Mouse (Mus musculus) right cerebral cortex, postnatal 36 days (tissue): ENCODE data around the gene Eps8l3.
"Not testable (repeated sequence)": the region's sequence is repeated elsewhere in the genome, so short reads cannot be mapped to it uniquely, and the experiment has no call there.

ENCODE experiments used
- DNase-seq, 2 experiments: peaks; one replicate each; pipeline ENCODE4 v3.0.0; 2022; ENCODE audit warnings: low spot score in 2 of 2, mixed read lengths in 1 of 2

The Eps8l3 gene

DNA sequence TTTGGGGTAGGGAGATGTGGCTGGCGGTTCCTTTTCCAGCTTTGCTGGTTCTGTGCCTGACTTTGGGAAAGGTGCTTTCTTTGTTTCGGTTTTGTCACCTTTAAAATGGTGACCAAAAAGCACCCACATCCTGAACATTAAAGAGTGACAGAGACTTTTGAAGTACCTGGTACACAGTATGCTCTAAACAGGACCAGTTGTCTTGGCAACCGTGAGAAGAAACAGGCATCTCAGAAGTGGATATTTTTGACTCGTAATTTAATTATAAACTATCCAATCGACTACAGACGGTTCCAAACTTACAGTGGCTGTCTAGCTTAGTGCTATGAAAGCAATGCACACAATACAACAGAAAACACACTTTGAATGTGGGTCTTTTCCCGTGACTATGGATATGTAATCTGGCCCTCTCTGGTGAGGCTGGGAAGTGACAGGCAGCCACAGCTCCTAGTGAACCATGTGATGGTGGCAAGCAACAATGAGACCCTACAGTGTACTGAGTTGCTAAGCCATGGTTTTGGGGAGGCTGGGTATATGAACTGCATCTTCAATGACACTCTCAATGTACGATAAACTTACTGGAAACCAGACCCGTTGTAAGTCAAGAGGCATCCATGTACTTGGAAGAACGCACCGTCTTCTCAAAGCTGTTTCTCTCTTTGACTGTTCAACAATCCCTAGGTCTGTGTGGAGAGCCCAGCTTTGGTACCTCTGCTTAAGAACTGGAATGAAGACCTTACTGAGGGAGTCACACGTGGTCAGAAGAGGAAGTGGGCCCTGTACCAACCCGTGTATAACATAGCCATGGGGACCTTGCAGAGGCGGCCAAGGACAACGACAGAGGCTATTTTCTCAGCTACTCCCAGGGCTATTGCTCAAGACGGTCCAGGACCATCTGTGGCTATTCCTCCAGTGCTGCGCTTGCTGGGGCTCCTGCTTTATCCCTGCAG is 23.5 kb upstream of the Eps8l3 start:
- no peak for DNase-seq

DNA sequence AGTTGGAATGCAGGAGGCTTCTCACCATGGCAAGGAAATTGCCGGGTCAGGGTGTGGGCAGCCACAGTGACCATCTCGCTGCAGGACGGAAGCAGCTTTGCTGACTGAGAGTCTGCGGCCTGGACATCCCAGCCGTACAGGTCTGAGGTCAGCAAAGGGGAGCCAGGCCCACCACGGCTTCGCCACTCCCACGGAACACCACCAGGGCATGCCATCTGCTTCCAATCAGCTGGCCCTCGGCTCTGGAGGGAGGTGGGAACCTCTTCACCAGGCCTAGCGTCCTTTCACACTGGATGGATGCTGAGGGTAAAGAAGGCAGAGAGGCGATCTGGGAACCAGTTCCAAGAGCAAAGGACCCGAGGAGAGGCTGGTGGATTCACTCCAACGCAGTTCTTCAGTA is 21.7 kb upstream of the Eps8l3 start:
- DNase-seq: no peak

DNA sequence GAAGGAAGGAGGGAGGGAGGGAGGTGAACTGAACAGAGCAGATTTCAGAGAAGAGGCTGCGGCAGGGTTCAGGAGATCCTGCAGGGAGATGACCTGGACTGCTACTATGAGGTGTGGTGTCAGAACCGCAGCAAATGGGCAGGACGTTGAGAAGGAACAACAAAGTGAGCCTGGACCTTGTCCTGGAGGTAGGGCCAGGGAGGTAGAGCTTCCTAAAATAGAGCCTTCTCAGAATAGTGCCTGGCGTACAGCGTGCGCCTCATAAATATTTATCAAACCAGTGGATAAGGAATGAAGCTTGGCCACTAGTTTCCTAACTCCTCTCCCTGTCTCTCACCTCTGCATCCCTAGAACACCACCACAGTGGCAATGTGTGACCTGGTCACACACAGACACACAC is 19.4 kb upstream of the Eps8l3 start:
- no peak for DNase-seq

DNA sequence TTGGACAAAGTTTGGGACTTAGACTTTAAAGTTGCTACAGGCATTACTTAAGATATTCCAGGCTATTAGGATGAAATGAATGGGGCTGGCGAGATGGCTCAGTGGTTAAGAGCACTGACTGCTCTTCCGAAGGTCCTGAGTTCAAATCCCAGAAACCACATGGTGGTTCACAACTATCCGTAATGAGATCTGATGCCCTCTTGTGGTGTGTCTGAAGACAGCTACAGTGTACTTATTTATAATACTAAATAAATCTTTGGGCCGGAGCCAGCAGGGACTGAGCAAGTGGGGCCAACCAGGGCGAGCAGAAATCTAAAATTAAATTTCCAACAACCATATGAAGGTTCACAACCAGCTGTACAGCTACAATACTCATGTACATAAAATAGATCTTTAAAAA is 15.5 kb upstream of the Eps8l3 start:
- DNase-seq: not testable (repeated sequence)

DNA sequence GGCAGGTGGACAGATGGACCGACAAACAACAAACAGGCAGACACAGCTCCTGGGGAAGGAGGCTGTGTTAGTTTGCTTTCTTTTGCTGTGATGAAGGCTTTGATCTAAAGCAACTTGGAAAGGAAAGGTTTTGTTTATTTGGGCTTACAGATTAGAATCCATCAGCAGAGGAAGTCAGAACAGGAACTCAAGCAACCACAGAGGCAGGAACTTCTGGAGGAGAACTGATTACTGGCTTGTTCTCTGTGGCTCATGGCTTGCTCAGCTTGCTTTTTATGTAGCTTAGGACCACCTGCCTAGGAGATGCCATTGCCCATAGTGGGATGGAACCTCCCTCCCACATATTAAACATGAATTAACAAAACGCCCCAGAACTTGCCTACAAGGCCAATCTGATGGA is 14.6 kb upstream of the Eps8l3 start:
- no peak for DNase-seq

DNA sequence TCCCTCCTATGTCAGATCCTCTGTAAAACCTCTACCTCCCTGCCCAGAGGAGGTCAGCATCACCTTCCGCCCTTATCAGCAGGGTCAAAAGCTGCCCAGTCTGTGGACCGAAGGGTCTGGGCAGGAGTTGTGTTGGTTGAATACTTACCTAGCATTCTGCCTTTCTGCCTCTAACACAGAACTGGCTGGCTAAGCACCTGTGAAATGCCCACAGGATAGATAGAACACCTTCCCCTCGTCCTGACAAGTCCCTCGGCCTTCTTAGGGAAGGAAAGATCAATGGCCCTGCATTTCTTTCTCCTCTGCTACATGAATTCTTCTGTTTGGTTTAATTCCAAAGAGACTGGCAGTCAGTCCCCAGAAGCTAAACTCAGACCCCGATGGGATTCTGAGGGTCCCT is 13.6 kb upstream of the Eps8l3 start:
- DNase-seq: no peak

DNA sequence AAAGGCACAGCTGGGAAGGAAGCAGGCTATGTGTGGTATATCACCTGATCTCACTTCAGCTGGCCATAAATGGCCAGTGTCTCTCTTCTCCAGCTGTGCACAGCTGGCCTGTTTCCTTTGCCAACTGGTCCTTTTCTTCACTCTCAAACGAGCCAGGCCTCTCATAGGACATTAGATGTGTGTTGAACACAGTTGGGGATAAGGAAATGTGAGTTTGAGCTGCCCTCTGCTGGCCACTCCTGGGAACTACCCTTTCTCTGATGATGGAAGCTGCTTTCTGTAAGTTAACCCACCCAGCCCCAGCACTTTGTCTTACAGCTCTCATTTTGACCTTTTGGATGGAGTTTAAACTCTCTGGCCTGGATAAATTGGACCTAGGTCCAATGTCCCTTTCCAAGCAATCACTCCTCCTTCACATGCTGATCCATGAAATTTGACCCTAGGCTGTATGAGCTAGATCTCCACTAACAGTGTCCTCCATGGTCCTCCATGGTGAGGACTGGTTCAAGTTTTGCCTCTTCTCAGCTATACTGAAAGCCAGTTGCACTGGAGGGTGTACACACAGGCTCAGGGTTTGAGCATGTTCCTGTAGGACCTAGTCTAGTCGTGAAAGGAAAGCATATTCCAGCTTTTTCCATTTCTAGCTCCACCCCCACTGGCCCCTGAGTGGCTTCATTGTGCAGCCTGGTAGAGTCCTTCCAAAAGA is 13.0 kb upstream of the Eps8l3 start:
- peak; percentile 86 to 90 for DNase-seq

DNA sequence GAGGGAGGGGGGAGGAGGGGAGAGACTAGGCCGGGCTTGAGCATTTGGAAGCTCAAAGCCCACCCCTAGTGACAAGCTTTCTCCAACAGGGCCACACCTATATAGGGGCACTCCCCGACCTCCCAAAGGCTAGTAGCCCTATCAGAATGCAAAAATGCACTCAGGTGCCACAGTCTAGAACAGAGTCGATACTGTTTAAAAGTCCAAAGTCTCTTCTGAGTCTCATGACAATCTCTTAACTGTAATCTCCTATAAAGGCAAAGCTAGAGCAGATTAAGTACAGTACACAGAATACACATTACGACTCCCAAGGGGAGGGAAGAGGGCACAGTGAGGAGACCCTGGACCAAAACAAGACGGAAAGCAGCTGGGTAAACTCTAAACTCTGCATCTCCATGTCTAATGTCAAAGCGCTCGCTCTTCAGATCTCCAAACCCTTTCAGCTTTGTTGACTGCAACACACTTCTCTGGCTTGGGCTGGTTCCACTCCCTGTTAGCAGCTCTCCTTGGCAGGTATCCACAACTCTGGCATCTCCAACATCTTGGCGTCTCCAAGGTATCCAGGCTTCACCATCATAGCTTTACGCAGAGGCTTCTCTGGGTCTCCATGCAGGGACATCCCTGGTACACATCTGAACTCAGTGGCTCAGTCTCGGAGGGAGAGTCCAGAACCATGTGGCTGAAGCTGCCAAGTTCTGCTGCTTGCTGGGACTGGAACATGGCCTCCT is 11.5 kb upstream of the Eps8l3 start:
- no peak for DNase-seq

DNA sequence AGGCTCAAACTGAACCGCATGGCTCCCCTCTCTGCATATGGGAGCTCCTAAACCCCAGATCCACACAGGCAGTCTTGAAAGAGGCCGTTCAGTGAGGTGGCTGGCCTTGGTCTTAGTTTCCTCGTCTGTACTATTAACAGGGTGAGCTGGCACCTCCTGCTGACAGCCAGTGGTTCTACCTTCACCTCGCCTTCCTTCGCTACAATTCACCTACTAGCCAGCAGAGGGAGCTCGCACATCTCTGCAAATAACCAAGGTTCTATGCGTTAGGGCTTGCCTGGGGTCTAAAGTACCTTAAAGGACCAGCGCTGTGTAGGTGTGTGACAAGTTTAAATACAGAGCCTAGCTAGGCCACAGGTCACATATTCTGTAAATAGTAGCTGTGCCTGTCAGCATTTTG is 9.9 kb upstream of the Eps8l3 start:
- DNase-seq: peak; percentile 82

DNA sequence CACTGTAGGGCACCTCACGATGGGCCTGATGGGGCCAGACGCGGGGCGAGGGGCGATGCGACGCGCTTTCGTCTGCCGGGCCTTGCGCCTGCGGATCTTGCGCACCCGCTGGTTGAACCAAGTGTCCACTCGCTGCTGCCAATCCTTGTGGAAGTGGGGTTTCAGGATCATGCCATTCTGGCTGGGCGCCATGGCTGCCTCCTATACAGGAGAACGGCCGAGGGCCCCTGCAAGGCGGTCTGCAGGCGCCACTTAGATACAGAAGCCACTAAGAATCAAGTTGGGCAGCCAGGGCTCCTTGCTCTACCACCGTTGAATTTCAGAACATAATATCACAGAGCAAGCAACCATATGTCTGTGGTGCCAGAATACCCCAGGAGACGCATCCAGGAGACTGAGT is 8.6 kb upstream of the Eps8l3 start:
- no peak for DNase-seq

DNA sequence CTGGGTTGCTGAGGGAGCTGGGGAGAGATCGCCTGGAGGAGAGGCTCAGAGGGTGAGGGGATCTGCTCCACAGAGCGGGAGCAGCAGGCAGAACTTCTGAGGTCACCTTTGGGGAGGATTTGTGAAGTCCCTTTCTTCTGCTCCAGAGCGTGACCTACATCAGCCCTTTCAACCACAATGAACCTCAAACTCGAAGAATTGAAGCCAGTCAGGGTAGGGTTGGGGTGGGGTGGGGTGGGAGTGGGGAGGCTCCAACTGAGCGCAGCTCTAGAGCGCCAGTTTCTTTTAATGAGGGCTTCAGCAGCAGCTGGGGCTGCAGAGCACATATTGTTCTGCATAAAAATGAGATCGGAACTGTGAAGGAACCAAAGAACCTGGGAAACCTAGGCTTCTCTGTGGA is 7.9 kb upstream of the Eps8l3 start:
- peak in 1 of 2 experiments; percentile 54 for DNase-seq

DNA sequence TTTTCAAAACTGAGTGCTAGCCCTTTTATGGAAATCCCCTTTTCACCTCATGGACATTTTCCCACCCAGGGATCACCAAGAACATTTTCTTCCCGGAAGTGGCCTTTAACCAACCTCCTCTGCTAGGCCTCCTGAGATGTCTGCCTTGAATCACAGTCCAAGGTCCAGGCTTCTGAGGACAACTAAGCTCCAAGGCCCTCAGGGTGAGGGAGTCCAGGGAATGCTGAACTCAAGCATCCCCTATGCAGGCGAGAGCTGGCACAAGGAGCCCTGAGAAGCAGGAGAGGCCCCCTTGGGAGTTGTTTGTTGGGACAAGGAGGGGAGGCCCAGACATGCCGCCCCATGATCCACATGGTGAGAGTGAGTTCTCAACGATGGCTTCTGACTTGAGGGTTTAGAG is 7.1 kb upstream of the Eps8l3 start:
- no peak for DNase-seq

DNA sequence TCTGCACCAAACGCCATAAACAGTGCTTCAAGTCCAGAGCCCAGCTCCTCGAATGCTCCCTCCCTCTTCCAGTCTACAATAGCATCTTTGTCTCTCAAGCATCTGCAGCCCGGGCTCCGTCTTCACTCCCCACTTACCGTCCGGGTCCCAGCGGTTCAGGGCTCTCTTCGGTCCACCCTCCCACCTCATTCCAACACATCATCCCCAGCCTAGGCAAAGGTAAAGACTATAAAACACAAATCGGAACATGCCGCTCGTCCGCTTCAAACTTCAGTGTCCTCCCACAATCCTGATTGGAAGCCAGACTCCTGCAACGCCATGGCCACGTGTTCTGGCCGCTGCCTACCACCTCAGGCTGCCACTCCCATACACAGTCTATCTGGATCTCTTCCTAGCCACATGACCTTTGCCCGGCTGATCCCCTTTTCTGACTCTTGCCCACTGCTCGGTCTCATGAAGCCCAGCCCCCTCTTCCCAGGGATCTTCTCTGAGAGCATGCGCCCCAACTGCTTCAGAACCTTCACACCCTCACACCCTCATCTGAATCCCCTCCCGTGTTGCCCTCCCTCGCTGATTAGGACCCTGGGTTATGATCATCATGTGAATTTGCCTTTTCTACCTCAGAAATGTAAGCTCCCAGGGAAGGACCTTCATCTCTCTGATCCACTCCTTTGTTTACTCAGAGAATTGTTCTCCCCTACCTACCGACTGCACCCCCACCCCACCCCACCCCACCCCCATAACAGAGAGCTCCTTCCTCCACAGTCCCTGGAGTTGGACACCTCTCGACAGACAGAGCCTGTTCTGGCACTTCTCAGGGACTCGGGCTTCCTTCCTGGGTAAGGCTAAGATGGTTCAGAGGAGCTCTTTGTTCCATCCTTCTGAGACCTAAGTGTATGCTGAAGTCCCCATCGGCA is 3.4 kb upstream of the Eps8l3 start:
- DNase-seq: no peak

DNA sequence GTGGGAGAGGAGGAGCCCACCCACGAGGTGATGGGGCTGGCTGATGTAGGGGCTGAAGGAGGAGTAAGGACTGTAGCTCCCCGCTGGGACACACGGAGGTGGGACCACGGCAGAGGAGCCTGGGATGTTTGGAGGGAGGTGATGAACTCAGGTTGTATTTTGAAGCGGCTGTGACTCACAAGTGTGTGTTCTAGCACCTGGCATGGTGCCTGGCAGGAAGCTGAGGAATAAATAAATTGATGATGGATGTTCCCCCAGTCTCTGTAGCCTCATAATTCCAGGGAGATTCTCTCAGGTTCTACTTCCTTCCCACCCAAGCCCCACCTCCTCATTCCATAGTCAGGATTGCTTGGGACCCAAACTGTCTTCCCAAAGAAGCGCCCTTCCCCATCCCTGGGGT is 1.8 kb upstream of the Eps8l3 start:
- no peak for DNase-seq

DNA sequence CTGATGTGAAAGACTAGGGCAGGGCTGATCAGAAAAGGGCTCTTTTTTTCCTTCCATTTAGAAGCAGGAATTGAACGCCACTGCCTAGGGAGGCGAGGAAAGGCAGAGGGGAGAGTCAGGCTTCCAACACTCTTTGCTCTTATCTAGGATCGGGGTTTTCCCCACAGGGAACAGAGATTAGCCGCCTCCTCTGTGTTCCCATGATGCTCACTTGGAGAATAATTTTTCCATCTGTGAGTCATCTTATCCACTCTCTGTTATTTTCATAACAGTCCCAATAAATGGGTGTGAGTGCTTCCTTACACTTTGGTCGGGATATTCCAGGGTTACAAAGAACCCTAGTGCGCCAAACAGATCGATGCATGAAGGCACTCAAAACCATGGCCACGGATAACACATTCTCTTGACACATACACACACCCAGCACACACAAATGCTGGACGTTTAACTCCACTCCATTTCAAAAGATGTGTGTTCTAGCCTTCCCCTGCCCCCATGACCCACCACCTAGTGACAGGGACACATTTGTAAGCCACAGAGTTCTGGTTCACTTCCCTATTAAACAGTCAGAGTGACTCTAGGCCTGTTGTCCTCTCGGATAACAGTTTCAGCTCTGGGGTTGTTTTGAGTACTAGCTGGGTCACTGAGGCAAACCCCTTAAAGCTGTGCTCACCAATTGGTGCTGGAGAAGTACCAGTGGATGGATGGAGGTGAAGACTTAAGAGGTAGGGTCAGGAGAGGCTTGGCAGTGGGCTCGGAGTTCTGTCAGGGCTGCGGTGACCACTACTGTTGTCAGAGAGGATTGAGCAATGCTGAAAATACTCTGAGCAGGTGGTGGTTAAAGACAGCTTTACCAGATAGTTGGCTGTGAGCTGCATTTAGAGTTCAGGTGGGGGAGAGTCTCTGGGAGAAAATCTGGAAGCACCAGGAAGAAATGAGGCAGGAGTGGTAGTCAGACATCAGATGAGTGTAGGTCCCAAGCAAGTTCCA is 1.0 kb downstream of the Eps8l3 start:
- DNase-seq: no peak

DNA sequence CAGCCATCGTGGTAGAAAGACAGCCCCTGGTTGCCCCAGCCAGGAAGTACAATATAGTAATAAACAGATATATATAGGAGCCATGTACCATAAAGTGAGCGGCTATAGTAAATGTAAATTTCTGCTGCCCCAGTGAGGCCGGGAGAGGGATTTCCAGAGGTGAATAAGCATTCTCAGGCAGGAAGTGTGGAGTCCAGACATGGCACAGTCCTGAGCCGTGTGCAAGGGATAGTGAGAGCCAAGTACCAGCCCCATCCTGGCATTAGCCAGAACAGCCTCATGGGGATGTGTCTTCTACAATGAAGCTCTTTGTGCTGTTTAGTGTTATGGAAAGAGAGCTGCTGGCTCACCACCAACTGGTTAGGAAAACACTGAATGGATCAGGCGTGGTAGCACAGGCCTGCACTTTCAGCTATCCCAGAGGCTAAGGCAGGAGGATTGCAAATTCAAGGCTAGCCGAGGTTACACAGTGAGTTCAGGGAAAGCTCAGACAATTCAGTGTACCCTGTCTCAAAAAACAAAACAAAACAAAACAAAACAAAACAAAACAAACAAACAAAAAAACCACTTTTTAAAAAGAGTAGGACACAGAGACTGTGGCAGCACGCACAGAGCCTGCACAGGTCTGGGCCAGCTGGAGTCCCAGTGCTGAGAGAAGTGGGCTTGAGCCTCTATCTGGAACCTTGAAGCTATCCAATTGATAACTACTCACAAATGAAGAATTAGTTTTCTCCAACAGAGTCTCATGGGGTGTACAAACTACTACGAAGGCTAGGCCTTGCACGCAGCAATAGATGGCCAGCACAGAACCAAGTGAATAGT is 10.9 kb downstream of the Eps8l3 start:
- peak; percentile 57 to 70 for DNase-seq

DNA sequence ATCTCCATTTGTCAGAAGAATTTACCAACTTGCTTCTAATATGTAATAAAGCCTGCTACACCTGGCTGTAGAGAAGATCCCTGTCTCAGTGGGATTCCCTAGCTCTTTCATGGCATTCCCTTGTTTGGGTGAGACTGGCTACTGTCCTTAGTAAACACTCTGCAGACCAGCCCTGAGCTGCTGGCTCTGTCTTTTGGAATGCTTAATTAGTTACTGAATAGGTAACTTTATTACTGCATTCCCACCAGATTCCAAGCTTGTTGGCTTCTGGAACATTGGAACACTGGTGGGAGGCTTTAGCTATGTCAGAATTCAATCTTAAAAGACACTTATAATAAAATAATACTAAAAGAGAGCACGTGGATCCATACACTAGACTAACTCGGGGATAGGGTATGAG is 12.2 kb downstream of the Eps8l3 start:
- not testable (repeated sequence) for DNase-seq

DNA sequence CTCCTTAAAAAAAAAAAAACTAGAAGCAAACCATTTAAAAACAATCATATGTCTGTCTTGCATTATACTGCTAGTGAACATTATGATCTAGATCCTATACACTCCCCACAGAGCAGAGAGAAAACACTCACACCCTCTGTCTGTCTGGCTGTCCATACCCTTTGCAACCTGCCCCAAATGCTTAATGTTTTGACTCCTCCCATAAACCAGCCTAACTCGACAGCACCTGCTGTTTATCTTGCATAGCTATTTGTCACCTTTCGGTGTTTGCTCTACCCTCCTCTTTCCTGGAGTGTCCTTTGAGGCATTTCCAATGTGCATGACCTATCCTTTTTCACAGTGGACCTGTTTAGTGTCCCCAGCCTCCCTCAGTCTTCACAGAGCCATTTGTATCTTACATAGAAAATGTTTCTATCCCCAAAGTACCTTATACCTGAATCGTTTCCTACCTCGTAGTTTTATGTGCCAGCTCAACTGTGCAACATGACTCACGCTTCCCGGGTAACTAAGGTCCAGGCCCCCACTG is 18.2 kb downstream of the Eps8l3 start:
- DNase-seq: no peak
